ENCODE assay signal across 1 mouse cellular context in genomic region chr13:23583387-23584068, GRCm38 (mm10).
TF ChIP-seq lines count a peak whose summit lies in the region.

No protein-coding gene starts in this region.

TF ChIP-seq in CH12.LX, 34 proteins besides CTCF, POLR2A, EP300 and RAD21:
- TF ChIP-seq ZNF384 (IDR thresholded peaks at IDR 0.05; ENCODE audit: low read depth, low read length) (no peak), ZMIZ1 (IDR thresholded peaks at IDR 0.05; ENCODE audit: low read depth, low read length) (no peak), ZKSCAN1 (IDR thresholded peaks at IDR 0.05; ENCODE audit: borderline replicate concordance, low read depth, low read length) (no peak), NRF1 (IDR thresholded peaks at IDR 0.05; ENCODE audit: low read depth, low read length) (no peak), POLR2AphosphoS2 (IDR thresholded peaks at IDR 0.05; ENCODE audit: low read depth, low read length) (no peak), SMC3 (IDR thresholded peaks at IDR 0.05; ENCODE audit: low read depth, low read length) (no peak), HCFC1 (IDR thresholded peaks at IDR 0.05; ENCODE audit: low read depth, low read length) (no peak), MEF2A (IDR thresholded peaks at IDR 0.05; ENCODE audit: borderline replicate concordance, low read depth, low read length) (no peak), MXI1 (IDR thresholded peaks at IDR 0.05; ENCODE audit: low read depth, low read length) (no peak), JUND (conservative IDR thresholded peaks at IDR 0.05; ENCODE audit: low read depth, low read length) (no peak), E2F4 (IDR thresholded peaks at IDR 0.05; ENCODE audit: insufficient replicate concordance, low read depth, low read length) (no peak), PAX5 (IDR thresholded peaks at IDR 0.05; ENCODE audit: low read length) (no peak), USF1 (IDR thresholded peaks at IDR 0.05; ENCODE audit: low read depth, low read length) (no peak), RCOR1 (conservative IDR thresholded peaks at IDR 0.05; ENCODE audit: low read depth, low read length) (no peak), KAT2A (IDR thresholded peaks at IDR 0.05; ENCODE audit: insufficient replicate concordance, low read length) (no peak)
